Mouse (Mus musculus): Measurements from ENCODE around the gene Cd300e. TPM values are rescaled to one million over a fixed set of nuclear protein-coding genes. Genes with fewer than 3 reads are reported as not detected.
A peak's percentile ranks its signal among the peaks of the same experiment; 100 is the strongest.
"Not testable (repeated sequence)": the region's sequence is repeated elsewhere in the genome, so short reads cannot be mapped to it uniquely, and the experiment has no call there.

Cd300e gene
- total RNA-seq, 2 experiments from 2014 or later = 0.46 to 0.64 TPM

- DNase-seq (ENCODE audit: low spot score in 2 of 2) = peak; percentile 68 to 73
Measured at GRCm38 (mm10) chr11:115083376-115084139, 21.6 kb upstream of the Cd300e start.

- no peak for DNase-seq (ENCODE audit: low spot score in 2 of 2)
Measured at GRCm38 (mm10) chr11:115082196-115082595, 20.2 kb upstream of the Cd300e start.

- no peak for DNase-seq (ENCODE audit: low spot score in 2 of 2)
Measured at GRCm38 (mm10) chr11:115081373-115081772, 19.4 kb upstream of the Cd300e start.

- DNase-seq (ENCODE audit: low spot score in 2 of 2) = peak; percentile 29 to 38
Measured at GRCm38 (mm10) chr11:115080886-115081285, 18.9 kb upstream of the Cd300e start.

- no peak for DNase-seq (ENCODE audit: low spot score in 2 of 2)
Measured at GRCm38 (mm10) chr11:115078680-115079079, 16.7 kb upstream of the Cd300e start.

- no peak for DNase-seq (ENCODE audit: low spot score in 2 of 2)
Measured at GRCm38 (mm10) chr11:115077436-115077835, 15.5 kb upstream of the Cd300e start.

- DNase-seq (ENCODE audit: low spot score in 2 of 2) = no peak
Measured at GRCm38 (mm10) chr11:115075859-115076258, 13.9 kb upstream of the Cd300e start.

GRCm38 (mm10) chr11:115075407-115075806, 13.4 kb upstream of the Cd300e start:
- no peak for DNase-seq (ENCODE audit: low spot score in 2 of 2)

GRCm38 (mm10) chr11:115073002-115073401, 11.0 kb upstream of the Cd300e start:
- DNase-seq (ENCODE audit: low spot score in 2 of 2) = no peak

GRCm38 (mm10) chr11:115071631-115072294, 9.8 kb upstream of the Cd300e start:
- peak; percentile 25 to 42 for DNase-seq (ENCODE audit: low spot score in 2 of 2)

- no peak for DNase-seq (ENCODE audit: low spot score in 2 of 2)
Measured at GRCm38 (mm10) chr11:115071015-115071551, 9.1 kb upstream of the Cd300e start.

- DNase-seq (ENCODE audit: low spot score in 2 of 2) = no peak
Measured at GRCm38 (mm10) chr11:115066768-115067167, 4.8 kb upstream of the Cd300e start.

GRCm38 (mm10) chr11:115059797-115060196, 2.2 kb downstream of the Cd300e start:
- DNase-seq (ENCODE audit: low spot score in 2 of 2) = no peak

- no peak for DNase-seq (ENCODE audit: low spot score in 2 of 2)
Measured at GRCm38 (mm10) chr11:115058701-115059100, 3.3 kb downstream of the Cd300e start.

GRCm38 (mm10) chr11:115054537-115054936, 7.4 kb downstream of the Cd300e start:
- no peak for DNase-seq (ENCODE audit: low spot score in 2 of 2)

- no peak for DNase-seq (ENCODE audit: low spot score in 2 of 2)
Measured at GRCm38 (mm10) chr11:115052991-115053390, 9.0 kb downstream of the Cd300e start.

GRCm38 (mm10) chr11:115052206-115052605, 9.8 kb downstream of the Cd300e start:
- DNase-seq (ENCODE audit: low spot score in 2 of 2) = peak in 1 of 2 experiments; percentile 21

- DNase-seq (ENCODE audit: low spot score in 2 of 2) = peak in 1 of 2 experiments; percentile 12
Measured at GRCm38 (mm10) chr11:115049282-115049895, 12.6 kb downstream of the Cd300e start.

- DNase-seq (ENCODE audit: low spot score in 2 of 2) = peak in 1 of 2 experiments; percentile 7
Measured at GRCm38 (mm10) chr11:115048259-115048658, 13.7 kb downstream of the Cd300e start, which contains the start of gene Cd300ld3. Gene Cd300ld3, minus strand, starts transcription at chr11:115048409.

- not testable (repeated sequence) for DNase-seq (ENCODE audit: low spot score in 2 of 2)
Measured at GRCm38 (mm10) chr11:115037669-115038068, 24.3 kb downstream of the Cd300e start, which contains the start of gene Cd300ld5. Gene Cd300ld5, minus strand, starts transcription at chr11:115037769.

GRCm38 (mm10) chr11:115026912-115027311, 35.1 kb downstream of the Cd300e start, which contains the start of gene Cd300ld4:
Gene Cd300ld4, minus strand, starts transcription at chr11:115027012.
- DNase-seq (ENCODE audit: low spot score in 2 of 2) = not testable (repeated sequence)
